Mouse (Mus musculus) brain, embryonic 14.5 days (tissue): Measurements from ENCODE around the gene Nceh1. TPM values are rescaled to one million over a fixed set of nuclear protein-coding genes. Genes with fewer than 3 reads are reported as not detected.
"Not testable (repeated sequence)": the region's sequence is repeated elsewhere in the genome, so short reads cannot be mapped to it uniquely, and the experiment has no call there.

Experiments used
- DNase-seq: peaks from one replicate; pipeline ENCODE4 v3.0.0-alpha.2; 2011; ENCODE audit warnings: low read depth
- CTCF ChIP-seq: fragments of 200-500 bp; IDR thresholded peaks from 2 replicates; pipeline ENCODE4 v1.5.1; 2012; ENCODE audit warnings: inconsistent platforms, mild to moderate bottlenecking, moderate library complexity, borderline replicate concordance; ENCODE audit not compliant: insufficient read depth, insufficient read length; ENCODE audit errors: extremely low read depth
- POLR2A ChIP-seq: fragments of 200-500 bp; IDR thresholded peaks from 2 replicates; pipeline ENCODE4 v1.6.1; 2012; ENCODE audit warnings: mild to moderate bottlenecking, inconsistent platforms, borderline replicate concordance; ENCODE audit not compliant: poor library complexity, insufficient read depth, insufficient read length, severe bottlenecking; ENCODE audit errors: extremely low read depth
- polyA plus RNA-seq: library from polyadenylated mRNA; depleted of rRNA; stranded (reverse); fragments of >200 nt; gene quantifications from 2 replicates; pipeline ENCODE4 v1.2.3, GENCODE M21; 2012

The Nceh1 gene
- polyA plus RNA-seq, 1 experiment = 5.4 TPM

DNA sequence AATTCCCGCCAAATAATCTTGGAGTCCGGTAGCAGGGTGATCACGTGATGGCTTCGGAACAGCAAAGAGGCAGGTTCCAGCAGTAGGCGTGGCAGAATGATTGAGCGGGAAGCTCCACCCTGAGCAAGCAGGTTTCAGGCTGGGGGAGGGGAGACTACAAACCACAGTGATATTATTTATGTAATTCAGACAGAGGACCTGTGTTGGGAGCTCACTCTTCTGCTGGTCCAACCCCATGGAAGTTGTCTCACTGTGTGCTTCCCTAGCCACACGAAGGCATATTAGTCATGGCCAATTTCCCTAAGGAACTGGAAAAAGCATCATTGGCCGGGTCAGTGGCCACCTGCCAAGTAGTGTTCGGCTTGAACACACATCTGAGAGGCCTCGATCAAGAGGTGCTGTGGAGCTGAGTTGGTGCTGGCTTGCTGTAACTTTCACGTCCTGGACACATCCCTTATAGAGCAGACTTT, 97.5 kb downstream of the Nceh1 start:
- TF ChIP-seq POLR2A = no peak
- no peak for TF ChIP-seq CTCF
- no peak for DNase-seq

DNA sequence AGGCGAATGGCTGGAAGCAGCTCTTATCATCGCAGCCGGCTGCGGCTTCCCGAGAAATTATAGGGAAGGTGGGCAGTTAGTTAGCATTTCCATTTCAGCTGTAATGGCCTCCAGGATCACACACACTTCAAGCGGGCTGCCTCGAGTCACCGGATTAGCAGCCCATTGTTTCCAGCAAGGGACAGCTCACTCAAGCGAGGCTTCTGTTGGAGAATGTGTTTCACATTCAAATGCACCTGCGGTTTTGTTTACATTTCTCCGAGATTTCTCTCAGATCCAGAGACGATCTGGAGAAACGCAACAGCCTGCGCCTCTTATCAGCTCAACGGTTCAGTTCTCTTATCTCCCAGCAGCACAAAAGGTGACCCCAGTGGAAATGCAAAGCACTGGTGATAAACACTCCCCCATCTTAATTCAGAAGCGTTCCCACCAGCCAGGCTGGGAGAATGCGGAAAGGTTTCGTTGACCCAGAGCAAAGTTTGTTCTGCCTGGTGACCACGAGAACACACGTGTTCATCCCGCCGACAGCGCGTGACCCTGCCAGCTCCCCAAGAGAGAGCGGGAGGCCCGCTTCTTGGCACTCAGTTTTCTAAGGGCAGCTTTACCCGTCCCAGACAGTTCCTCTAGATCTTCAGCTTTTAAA, 100.4 kb downstream of the Nceh1 start:
- TF ChIP-seq POLR2A = no peak
- TF ChIP-seq CTCF = no peak
- DNase-seq = peak; percentile 74

DNA sequence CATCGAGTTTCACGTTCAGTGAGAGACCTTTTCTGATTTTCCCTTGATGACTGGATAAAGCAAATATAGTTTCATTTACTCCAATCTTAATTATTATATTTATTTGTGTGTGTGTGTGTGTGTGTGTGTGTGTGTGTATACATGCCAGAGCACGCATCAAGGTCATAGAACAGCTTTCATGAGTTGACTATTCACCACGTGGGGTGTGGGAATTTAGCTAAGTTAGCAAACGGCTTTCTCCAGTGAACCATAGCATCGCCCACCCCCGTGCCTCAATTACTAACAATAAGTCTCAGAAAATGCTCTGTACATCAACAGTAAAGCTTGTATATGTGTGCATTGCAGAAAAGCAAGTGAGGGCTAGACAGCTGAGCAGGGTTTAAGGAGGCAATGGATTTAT, 101.0 kb downstream of the Nceh1 start:
- TF ChIP-seq POLR2A (no peak), CTCF (no peak)
- DNase-seq = no peak

DNA sequence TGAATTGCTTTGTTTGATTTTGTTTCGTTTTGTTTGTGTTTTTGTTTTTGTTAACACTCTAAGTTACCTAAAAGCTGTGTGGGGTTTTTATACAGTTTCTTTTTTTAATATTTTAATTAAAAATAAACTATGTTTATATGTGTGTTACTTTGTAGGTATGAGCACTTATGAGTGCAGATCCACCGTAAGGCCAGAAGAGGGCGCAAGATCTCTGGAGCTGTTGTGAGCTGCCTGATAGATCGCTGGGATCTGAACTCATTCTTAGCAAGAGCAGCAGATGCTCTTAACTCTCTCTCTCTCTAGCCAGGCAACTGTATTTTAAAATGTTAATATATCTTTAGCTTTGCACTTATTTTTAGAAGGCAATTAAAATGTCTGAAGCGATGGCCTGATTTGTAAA, 101.5 kb downstream of the Nceh1 start:
- TF ChIP-seq CTCF (peak; percentile 33; the same call in 1 of the 2 replicates), POLR2A (no peak)
- no peak for DNase-seq

DNA sequence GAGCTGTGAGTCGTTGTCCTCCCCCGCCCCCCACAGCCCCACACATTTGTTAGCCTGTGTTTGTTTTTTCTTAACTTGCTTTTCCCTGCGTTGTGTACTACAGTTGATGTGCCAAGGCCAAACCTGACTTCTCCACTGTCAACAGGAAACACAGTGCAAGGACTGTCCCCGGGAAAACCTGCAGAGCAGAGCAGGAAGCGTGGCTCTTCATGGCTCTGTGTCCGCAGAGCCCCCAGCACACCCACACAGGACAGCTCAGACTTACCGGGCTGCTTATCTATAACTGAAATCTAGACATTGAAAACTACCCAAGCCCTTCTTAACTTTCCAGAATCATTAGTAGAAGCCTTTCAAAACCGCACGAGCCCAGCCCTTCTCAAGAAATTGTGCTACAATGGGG, 102.3 kb downstream of the Nceh1 start:
- no peak for TF ChIP-seq CTCF
- no peak for TF ChIP-seq POLR2A
- no peak for DNase-seq

DNA sequence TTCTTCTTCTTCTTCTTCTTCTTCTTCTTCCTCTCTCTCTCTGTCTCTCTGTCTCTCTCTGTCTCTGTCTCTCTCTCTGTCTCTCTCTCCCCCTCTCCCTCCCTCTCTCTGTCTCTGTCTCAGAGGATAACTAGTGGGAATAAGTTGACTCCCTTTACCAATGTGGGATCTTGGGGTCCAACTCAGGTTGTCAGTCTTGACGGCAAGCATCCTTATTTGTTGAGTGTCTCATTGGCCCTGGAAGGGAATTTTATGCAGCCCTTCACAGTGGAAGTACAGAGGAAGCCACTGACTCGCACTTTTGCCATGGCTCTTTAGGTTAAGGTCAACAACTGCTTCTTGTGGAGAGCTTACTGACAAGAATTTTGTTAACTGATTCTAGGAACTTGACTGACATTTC, 105.5 kb downstream of the Nceh1 start:
- no peak for DNase-seq
- TF ChIP-seq POLR2A = no peak
- no peak for TF ChIP-seq CTCF

DNA sequence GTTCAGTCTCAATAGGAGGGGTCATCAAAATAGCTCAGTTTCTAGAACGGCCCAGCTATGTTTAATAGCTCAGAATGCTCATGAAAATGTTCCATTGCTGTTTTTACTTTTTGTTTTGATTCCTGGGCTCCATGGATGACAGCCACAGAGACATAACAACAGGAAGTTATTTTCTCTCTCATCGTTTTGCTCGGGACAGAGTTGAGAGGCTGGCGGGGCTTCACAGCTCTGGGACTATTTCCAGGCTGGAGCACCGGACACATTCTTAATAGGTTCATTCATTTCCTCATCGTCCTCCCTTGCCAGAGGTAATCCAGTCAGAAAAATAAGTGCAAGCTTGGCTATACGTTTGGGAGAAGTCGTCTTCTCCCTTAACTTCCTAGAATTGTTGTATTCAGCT, 106.1 kb downstream of the Nceh1 start:
- no peak for DNase-seq
- no peak for TF ChIP-seq CTCF

DNA sequence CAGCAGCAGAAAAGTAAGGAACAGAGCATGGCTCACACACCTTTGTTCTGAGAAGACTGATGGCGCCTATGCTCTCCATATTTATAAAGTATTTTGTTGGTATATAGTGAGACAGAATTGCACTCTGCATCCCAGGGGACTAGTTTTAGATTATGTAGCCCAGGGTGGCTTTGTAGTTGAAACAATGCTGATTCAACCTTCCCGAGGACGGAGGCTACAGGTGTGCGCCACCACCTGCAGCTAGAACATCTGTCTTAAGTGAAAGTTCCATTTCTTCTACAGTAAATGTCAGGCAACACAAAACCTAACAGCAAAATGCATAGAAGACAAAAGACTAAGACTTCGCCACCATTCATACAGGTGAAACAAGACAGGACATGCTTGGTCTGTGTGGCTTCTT, 107.5 kb downstream of the Nceh1 start:
- TF ChIP-seq POLR2A (no peak), CTCF (no peak)
- DNase-seq = no peak

DNA sequence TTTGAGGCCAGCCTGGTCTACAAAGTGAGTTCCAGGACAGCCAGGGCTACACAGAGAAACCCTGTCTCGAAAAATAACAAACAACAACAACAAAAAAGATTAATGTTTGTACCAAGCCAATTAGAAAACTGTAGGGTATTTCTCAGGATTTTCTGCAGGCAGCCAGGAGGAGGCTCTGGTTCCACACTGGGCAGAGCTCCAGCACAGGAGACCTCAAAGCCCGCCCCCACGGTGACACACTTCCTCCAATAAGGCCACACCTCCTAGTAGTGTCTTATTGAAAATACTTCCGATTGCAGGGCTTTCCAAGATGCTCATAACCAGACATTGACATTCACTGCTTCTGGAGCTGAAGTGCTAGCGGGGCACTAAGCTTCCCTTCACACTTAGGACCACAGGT, 108.2 kb downstream of the Nceh1 start:
- DNase-seq = not testable (repeated sequence)

DNA sequence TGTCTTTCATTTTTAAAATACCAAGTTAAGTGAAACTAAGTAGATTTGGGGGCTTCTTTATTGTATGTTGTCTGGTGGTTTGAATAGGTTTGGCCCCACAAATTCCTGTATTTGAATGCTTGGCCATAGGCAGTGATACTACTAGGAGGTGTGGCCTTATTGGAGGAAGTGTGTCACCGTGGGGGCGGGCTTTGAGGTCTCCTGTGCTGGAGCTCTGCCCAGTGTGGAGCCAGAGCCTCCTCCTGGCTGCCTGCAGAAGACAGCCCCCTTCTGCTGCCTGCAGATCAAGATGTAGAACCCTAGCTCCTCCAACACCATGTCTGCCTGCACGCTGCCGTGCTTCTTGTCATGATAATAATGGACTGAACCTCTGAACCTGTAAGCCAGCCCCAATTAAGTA, 108.6 kb downstream of the Nceh1 start:
- DNase-seq = not testable (repeated sequence)

DNA sequence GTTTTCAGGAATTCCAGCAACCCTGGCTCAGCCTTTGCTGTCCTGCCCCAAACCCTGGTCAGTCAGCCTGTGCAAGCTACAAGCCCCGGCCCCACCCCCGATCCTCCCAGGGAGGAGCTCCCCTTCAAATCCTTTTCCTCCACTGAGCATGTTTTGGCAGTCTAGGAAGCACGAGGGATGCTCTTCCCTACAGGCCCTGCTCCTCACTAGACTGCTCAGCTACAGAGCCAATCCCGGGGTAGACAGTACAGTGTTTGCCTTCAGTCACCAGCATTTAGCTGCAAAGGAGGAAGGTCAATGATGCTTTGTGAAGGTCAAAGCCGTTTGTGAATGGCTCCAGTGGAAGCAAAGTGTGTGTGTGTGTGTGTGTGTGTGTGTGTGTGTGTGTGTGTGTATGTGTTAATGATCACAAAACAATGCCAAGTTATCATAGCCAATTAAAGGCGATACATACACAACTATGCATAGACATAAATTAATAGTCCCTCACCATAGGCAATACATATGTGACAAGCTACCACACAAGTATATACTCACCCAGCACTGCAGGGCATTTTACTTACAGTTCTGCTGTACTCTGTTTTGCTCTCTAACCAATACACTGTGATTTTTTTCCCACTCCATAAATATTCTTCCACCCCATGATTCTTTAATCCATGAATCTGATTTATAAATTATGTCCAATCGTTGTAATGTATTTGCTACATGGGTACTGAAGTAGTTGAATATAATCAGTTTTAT, 111.0 kb downstream of the Nceh1 start:
- no peak for DNase-seq
- TF ChIP-seq POLR2A (no peak), CTCF (no peak)

DNA sequence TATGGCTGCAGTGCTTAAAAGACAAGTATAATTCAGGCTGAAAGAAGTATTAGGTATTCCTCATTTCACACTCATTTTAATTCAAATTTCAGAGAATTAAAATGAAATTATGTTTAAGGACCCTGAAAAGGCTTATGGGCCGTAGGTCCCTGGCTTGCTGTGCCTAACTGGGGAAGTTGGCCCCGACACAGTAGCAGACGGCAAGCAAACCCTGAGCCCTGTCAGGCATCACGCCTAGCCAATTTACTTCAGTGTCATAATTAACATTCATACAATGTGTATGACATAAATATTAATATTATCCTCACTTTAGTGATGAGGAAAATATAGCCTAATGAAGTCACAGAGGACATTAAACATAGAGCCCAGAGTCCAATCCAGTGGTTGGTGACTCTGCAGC, 117.7 kb downstream of the Nceh1 start:
- DNase-seq = no peak
- TF ChIP-seq POLR2A (no peak), CTCF (no peak)

DNA sequence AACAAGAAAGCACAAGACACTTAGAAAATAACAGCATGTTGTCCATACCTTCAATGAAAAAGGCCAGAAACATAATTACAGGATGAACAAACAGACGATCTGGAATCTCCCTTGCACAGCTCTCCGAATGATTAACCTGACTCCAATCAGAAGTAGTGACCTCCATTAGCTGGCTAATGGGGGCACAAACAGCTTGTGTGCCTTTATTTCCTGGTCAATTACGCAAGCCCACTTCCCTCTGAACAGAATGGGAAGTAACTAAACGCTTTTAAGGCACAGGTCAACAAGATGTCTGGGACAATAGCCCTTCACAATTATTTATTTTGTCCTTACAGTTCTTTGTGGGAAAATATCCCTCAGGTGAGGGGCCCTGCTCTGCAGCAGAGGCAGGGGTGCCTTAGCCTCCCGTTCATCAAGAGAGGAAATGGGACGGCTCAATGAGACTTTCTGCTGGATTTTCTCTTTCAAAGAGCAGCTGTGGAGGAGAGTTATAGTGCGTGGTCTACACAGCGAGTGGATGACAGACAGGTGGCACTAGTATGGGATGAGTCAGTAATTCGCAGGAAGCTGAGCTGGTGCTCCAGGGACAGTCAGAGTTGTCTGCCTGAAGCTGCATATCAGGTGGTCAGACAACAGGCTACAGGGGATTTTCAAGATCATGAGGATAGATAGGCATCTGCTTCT, 119.7 kb downstream of the Nceh1 start:
- DNase-seq = no peak
- TF ChIP-seq POLR2A (no peak), CTCF (no peak)

DNA sequence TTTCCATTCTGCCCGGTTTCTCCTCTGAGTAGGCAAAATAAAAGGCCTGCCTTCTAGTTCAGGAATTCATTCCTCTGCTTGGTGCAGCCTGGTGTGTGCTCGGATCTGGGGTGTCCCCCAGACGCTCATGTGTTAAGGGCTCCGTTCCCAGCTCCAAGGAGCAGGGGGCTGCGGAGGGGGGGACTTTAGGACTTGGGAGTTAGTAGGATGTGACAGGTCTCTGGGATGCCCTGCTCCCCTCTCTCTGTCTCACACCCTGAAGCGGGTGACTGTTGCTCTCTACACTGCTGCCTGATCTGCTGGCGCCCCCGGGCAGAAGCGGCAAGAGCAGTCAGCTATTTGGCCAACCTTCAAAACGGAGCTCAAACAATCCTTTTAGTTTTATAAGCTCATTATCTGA, 124.0 kb downstream of the Nceh1 start:
- no peak for DNase-seq
- no peak for TF ChIP-seq CTCF
- TF ChIP-seq POLR2A = no peak
